Mouse (Mus musculus) MEL (cell line): Measurements from ENCODE around the gene Negr1. TPM values are rescaled to one million over a fixed set of nuclear protein-coding genes. Genes with fewer than 3 reads are reported as not detected.

ENCODE experiments used
- DNase-seq: peaks from one replicate; pipeline ENCODE4 v3.0.0; 2011; ENCODE audit warnings: low read depth, low spot score
- H3K27ac ChIP-seq: 2 replicates; pipeline ENCODE4 v1.5.1; 2012; ENCODE audit warnings: low read depth, mild to moderate bottlenecking, control low read depth, low read length, moderate library complexity; ENCODE audit not compliant: control insufficient read depth
- H3K27me3 ChIP-seq, 2 experiments: fragments of 150-350 bp in 1 of 2; sonication (generic) in 1 of 2; 2 replicates each; pipeline ENCODE4 v1.6.1; 2012; ENCODE audit warnings: low read length in 2 of 2, mild to moderate bottlenecking in 2 of 2, improper control_type of control experiment in 1 of 2, moderate library complexity in 1 of 2; ENCODE audit not compliant: insufficient read depth in 2 of 2, control insufficient read depth in 1 of 2
- H3K36me3 ChIP-seq, 2 experiments: 2 replicates each; pipeline ENCODE4 v1.6.1; 2012 to 2014; ENCODE audit warnings: low read length in 2 of 2, improper control_type of control experiment in 1 of 2, inconsistent platforms in 1 of 2, mild to moderate bottlenecking in 1 of 2; ENCODE audit not compliant: insufficient read depth in 2 of 2, control insufficient read depth in 1 of 2
- H3K4me1 ChIP-seq, 2 experiments: fragments of 150-350 bp in 1 of 2; sonication (generic) in 1 of 2; 2 replicates each; pipeline ENCODE4 v1.6.1; 2012; ENCODE audit warnings: low read length in 2 of 2, improper control_type of control experiment in 1 of 2, mild to moderate bottlenecking in 1 of 2; ENCODE audit not compliant: insufficient read depth in 2 of 2, control insufficient read depth in 1 of 2
- H3K4me3 ChIP-seq, 2 experiments: fragments of 150-350 bp in 1 of 2; sonication (generic) in 1 of 2; 2 replicates each; pipeline ENCODE4 v1.5.1; 2012; ENCODE audit warnings: low read depth in 2 of 2, low read length in 2 of 2, mild to moderate bottlenecking in 2 of 2, moderate library complexity in 2 of 2, control low read depth in 1 of 2, improper control_type of control experiment in 1 of 2; ENCODE audit not compliant: control insufficient read depth in 1 of 2, insufficient read depth in 1 of 2
- H3K79me2 ChIP-seq: 2 replicates; pipeline ENCODE4 v1.6.1; 2012; ENCODE audit warnings: mild to moderate bottlenecking, low read length, moderate library complexity; ENCODE audit not compliant: control insufficient read depth, poor library complexity, insufficient read depth
- H3K9ac ChIP-seq: 2 replicates; pipeline ENCODE4 v1.6.1; 2012; ENCODE audit warnings: low read depth, mild to moderate bottlenecking, control low read depth, low read length, moderate library complexity; ENCODE audit not compliant: control insufficient read depth, poor library complexity, severe bottlenecking
- H3K9me3 ChIP-seq: fragments of 150-350 bp; sonication (generic); replicated peaks from 2 replicates; pipeline ENCODE4 v1.6.1; 2012; ENCODE audit warnings: mild to moderate bottlenecking, low read length, improper control_type of control experiment, moderate library complexity; ENCODE audit not compliant: insufficient read depth
- BHLHE40 ChIP-seq: IDR thresholded peaks from 2 replicates; pipeline ENCODE4 v1.6.1; 2012; ENCODE audit warnings: low read depth, mild to moderate bottlenecking, inconsistent platforms, low read length, improper control_type of control experiment, borderline replicate concordance
- CHD1 ChIP-seq: IDR thresholded peaks from 2 replicates; pipeline ENCODE4 v1.6.1; 2012; ENCODE audit warnings: low read depth, mild to moderate bottlenecking, inconsistent platforms, low read length, improper control_type of control experiment
- CHD2 ChIP-seq: IDR thresholded peaks from 2 replicates; pipeline ENCODE4 v1.6.1; 2011; ENCODE audit warnings: low read length, improper control_type of control experiment
- ETS1 ChIP-seq: IDR thresholded peaks from 2 replicates; pipeline ENCODE4 v1.6.1; 2012; ENCODE audit warnings: low read depth, mild to moderate bottlenecking, inconsistent platforms, low read length, improper control_type of control experiment, moderate library complexity
- HCFC1 ChIP-seq: IDR thresholded peaks from 2 replicates; pipeline ENCODE4 v1.6.1; 2012; ENCODE audit warnings: low read depth, mild to moderate bottlenecking, inconsistent platforms, low read length, improper control_type of control experiment, moderate library complexity
- KAT2A ChIP-seq: conservative IDR thresholded peaks from 2 replicates; pipeline ENCODE4 v1.6.1; 2012; ENCODE audit warnings: low read depth, low read length, improper control_type of control experiment, inconsistent platforms
- MAZ ChIP-seq: IDR thresholded peaks from 2 replicates; pipeline ENCODE4 v1.6.1; 2012; ENCODE audit warnings: low read depth, mild to moderate bottlenecking, inconsistent platforms, low read length, improper control_type of control experiment
- MEF2A ChIP-seq: IDR thresholded peaks from 2 replicates; pipeline ENCODE4 v1.6.1; 2014; ENCODE audit warnings: low read depth, mild to moderate bottlenecking, inconsistent platforms, low read length, improper control_type of control experiment; ENCODE audit not compliant: poor library complexity, insufficient replicate concordance, severe bottlenecking; ENCODE audit errors: extremely low read depth
- MYB ChIP-seq: IDR thresholded peaks from 2 replicates; pipeline ENCODE4 v1.6.1; 2011; ENCODE audit warnings: mild to moderate bottlenecking, low read depth, low read length, improper control_type of control experiment
- NELFE ChIP-seq: IDR thresholded peaks from 2 replicates; pipeline ENCODE4 v1.6.1; 2011; ENCODE audit warnings: low read depth, low read length, improper control_type of control experiment
- POLR2AphosphoS5 ChIP-seq: IDR thresholded peaks from 2 replicates; pipeline ENCODE4 v1.6.1; 2012; ENCODE audit warnings: low read depth, borderline replicate concordance, mild to moderate bottlenecking, inconsistent platforms, low read length, moderate library complexity, mixed read lengths
- RAD21 ChIP-seq: IDR thresholded peaks from 2 replicates; pipeline ENCODE4 v1.6.1; 2011; ENCODE audit warnings: mild to moderate bottlenecking, low read depth, low read length, improper control_type of control experiment
- RCOR1 ChIP-seq: IDR thresholded peaks from 2 replicates; pipeline ENCODE4 v1.6.1; 2012; ENCODE audit warnings: low read depth, mild to moderate bottlenecking, inconsistent platforms, low read length, improper control_type of control experiment
- ZC3H11A ChIP-seq: IDR thresholded peaks from 2 replicates; pipeline ENCODE4 v1.6.1; 2012; ENCODE audit warnings: low read depth, mild to moderate bottlenecking, inconsistent platforms, low read length, improper control_type of control experiment
- polyA plus RNA-seq, 2 experiments: library from polyadenylated mRNA; stranded (reverse) in 1 of 2; unstranded in 1 of 2; fragments of >175 nt in 1 of 2; fragments of >200 nt in 1 of 2; gene quantifications; 2 replicates each; pipeline versions ENCODE4 v1.2.1 to v1.2.4; 2012; ENCODE audit warnings: low replicate concordance in 2 of 2, low read depth in 1 of 2; ENCODE audit not compliant: insufficient read length in 2 of 2, insufficient read depth in 1 of 2, missing spikeins in 1 of 2
- total RNA-seq: library from RNA; depleted of rRNA; stranded (reverse); fragments of 300-350 nt; gene quantifications from 2 replicates; pipeline ENCODE4 v1.2.3, GENCODE M21; 2012

The Negr1 gene
- total and polyA plus RNA-seq, 3 experiments: not detected

DNA sequence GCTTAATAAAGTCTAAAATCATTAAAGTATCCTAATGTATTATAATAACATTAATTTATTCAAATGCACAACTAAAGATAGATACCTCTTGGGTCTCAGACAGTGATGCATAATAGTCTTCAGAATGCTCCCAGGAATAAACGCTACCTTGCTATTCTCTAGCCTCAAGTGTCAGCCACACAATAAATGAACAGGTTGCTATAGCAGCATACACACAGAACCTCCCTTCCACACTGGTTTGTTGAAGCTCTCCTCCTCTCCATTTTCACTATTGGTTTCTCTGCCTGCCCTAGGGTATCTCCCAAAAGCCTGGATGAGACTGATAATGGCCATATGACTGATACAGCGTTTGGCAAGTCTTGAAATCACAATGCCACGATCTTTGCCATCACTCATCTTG is 593.3 kb downstream of the Negr1 start:
- TF ChIP-seq MAZ: no peak
- TF ChIP-seq RAD21: no peak
- TF ChIP-seq CHD1: no peak
- no peak for TF ChIP-seq MEF2A
- TF ChIP-seq ZC3H11A: no peak
- no peak for TF ChIP-seq KAT2A
- TF ChIP-seq ETS1: no peak
- TF ChIP-seq HCFC1: no peak
- TF ChIP-seq CHD2: no peak
- TF ChIP-seq POLR2AphosphoS5: no peak
- no peak for TF ChIP-seq MYB
- no peaks in the 10 kb centered on the region for H3K9me3 ChIP-seq

GRCm38 (mm10) chr3:157155513-157155912 is 593.9 kb downstream of the Negr1 start:
- no peaks in the 10 kb centered on the region for H3K79me2 ChIP-seq
- H3K4me3 ChIP-seq: no peak overlapping the region
- TF ChIP-seq NELFE: no peak
- no peak for TF ChIP-seq BHLHE40
- TF ChIP-seq HCFC1: no peak
- TF ChIP-seq ETS1: no peak
- TF ChIP-seq RCOR1: no peak
- no peaks in the 10 kb centered on the region for H3K9me3 ChIP-seq
- H3K36me3 ChIP-seq: no peaks in the 10 kb centered on the region
- DNase-seq: no peak
- no peak overlapping the region for H3K27ac ChIP-seq
- no peaks in the 10 kb centered on the region for H3K4me1 ChIP-seq
- H3K27me3 ChIP-seq: no peaks in the 10 kb centered on the region
- H3K9ac ChIP-seq: no peak overlapping the region

More for the DNA sequence above, 593.3 kb downstream of the Negr1 start:
- Histone ChIP-seq H3K9ac (no peak overlapping the region), H3K27me3 (no peaks in the 10 kb centered on the region), H3K27ac (no peak overlapping the region), H3K79me2 (no peaks in the 10 kb centered on the region), H3K4me3 (no peak overlapping the region), H3K4me1 (no peaks in the 10 kb centered on the region), H3K36me3 (no peaks in the 10 kb centered on the region)
- no peak for DNase-seq
